Mouse (Mus musculus): ENCODE results near the gene Pkig. TPM values are rescaled to one million over a fixed set of nuclear protein-coding genes. Genes with fewer than 3 reads are reported as not detected.
"Not testable (repeated sequence)": the region's sequence is repeated elsewhere in the genome, so short reads cannot be mapped to it uniquely, and the experiment has no call there.

Gene Pkig
- total RNA-seq, 2 experiments from 2014 or later: 86.8 to 92.5 TPM

DNA sequence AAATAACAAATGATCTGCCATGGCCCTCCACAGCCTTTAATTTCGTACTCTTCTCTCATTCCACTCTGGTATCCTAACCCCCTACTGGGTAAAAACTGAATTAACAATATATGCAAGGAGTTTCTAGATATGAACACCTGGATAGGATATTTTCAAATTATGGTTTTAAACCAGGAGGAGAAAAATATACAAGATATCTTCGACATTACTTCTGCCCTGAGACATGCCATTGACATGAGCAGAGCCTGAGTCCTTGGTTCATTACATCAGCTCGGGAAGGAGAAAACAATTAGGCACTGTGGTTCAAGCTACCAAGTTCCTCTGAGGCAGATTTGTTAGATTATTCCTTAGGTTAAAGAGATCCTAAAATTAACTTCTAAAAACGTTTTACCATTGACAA is 14.1 kb upstream of the Pkig start:
- no peak for DNase-seq

DNA sequence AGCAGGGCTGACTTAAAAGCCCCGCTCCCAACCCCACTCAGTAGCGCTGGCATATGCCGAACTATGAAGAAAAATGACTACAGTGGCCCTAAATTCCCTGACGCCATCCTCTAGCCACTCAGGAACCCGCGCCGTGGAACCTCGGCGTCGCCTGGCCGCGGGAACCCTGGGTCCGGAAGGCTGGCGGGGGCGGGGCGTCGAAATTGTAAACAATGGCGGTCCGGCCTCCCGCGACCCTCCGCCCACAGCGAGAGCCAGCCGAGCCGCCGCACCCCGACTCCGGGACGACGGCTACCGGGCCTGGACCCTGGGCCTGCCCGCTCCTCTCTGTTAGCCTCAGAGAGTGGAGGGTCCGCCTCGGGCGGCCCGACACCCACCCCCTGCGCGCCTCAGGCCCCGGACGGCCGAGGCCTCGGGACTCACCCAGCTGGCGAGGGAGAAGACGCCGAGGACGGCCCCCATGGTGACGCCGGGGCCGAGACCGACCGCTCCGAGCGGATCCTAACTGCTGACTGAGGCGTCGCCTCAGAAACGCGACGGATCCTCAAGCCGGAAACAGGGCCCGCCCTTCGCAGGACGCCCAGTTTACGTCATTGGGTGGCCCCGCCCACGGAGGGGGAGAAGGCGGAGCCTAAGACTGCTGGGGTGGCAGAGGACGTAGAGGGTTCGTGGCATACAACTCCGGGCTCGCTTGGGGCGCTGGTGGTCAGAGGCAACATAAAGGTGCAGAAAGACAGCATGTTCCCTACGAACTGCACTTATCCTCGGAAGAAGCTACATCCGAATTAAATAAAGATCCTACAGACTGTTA is 13.4 kb upstream of the Pkig start, which contains the start of gene Serinc3:
Gene Serinc3 (minus strand): TSS at position 557 of the 811 bp plus-strand sequence.
- DNase-seq: peak; percentile 99

DNA sequence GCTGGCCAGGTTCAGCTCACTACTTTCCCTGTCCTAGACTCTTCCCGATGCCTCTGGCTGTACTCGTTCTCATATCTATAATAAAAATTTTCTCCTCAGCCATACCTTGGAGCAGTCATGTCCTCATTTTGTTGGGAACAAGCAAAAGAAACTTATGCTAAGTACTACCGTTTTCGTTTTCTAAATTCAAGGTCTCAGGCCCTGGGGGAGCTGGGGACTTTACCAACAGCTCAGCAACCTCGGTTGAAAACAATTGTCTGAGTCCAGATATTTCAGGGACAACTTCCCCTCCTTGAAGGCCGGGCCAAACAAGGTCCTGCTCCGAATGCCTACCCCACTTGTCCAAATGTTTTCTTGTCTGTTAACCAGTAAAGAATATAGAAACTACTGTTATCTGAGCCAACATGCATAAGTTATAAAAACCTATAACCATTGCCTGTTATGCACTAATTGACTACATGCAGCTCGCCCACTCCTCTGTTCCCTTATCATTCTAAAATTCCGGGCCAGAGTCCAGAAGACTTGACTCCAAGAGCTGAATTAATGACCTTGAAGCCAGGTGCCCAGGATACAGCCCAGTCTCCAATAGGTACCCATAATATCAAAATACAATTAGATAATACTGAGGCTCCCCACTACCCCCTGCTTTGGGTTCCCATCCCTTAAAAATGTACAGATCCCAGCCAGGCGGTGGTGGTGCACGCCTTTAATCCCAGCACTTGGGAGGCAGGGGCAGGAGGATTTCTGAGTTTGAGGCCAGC is 12.3 kb upstream of the Pkig start:
- DNase-seq: no peak

DNA sequence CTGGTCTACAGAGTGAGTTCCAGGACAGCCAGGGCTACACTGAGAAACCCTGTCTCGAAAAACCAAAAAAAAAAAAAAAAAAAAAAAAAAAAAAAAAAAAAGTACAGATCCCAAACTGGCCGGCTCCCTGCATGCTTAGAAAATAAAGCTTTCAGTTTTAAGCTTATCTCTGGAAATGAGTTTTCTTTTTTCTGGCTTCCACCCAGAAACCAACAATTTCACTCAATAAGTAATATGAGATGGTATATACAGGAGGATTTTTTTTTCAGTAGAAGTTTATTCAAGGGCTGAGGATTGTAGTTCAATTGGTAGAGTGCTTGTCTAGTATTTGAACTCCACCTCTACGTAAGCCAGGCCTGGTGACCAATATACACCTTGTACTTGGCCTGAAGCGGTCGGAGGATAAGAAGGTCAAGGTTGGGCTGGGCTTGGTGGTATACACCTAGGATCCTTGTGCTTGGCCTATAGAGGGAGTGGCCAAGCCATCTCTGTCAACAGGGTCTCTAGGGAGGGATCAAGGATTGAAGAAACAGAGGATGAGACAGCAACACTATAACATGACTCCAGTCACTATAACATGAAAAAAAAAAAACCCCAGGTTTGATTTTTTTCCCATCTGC is 11.6 kb upstream of the Pkig start:
- no peak for DNase-seq

DNA sequence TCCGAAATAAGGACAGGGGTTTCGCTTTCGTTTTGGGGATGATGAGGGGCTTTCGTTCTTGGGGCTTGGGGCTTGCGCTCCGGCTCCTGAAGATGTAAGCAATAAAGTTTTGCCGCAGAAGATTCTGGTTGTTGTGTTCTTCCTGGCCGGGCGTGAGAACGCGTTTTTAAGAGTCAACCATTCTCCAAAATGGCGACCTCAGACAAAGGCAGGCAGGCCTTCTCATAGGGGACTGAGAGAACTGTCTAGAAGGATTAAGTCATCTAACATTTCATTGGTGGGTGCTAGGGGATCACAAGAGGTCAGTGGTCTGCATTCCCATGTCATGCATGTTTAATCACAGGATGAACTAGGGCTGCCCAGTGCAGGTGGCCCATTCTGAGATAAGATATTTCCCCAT is 2.5 kb upstream of the Pkig start:
- DNase-seq: not testable (repeated sequence)

DNA sequence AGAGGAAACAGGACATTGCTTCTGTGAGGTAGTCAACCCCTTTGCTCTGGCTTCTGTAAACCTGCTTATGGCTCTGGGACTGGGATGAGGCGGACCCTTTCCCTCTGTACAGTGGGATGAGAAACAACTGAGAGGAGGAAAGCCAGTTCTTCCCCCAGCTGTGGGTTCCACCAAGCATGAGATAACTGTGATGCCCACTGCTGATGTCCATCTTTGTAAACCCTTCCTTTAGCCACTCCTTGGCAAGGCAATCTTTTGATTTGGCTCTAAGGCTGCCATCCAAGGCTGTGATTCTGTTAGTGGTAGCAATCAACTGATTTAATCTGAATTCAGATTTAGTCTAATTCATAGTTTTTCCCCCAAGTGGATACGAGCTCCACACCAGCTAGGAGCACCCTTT is 700 bp upstream of the Pkig start:
- no peak for DNase-seq

DNA sequence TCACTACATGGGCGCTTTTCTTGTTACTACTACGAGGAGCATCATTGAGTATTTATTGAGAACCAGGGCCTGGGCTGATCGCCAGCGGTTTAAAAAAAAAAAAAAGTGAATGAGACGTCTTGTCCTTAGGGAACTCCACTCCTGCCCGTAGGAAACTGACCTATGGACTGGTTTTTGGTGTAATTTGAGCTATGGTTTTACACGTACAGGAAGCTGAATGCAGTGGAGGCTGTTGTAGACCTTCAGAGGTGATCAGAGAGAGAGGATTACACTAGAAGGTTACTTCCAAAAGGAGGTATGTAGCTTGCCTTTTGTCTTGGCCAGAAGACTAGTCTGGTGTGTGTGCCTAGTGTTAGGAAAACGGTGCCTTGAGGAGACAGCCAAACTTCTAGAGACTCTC is 755 bp downstream of the Pkig start:
- no peak for DNase-seq

DNA sequence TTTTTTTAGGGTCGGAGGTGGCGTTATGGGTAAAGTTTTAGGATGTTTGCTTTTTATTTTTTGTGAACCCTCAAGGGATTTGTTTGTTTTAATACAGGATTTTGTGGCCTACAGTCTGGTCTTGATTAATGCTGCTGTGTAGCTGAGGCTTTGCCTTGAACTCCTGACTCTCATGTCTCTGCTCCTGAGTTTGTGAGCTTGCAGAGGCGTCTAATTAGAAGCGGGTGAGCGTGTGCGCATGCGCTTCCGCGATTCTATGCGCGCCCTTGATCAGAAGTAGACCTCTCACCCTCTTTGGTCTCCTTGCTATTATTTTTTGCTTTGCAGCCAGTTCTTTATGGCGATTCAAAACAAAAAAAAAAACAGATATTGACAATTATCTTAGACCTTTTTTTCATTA is 1.2 kb downstream of the Pkig start:
- DNase-seq: no peak

DNA sequence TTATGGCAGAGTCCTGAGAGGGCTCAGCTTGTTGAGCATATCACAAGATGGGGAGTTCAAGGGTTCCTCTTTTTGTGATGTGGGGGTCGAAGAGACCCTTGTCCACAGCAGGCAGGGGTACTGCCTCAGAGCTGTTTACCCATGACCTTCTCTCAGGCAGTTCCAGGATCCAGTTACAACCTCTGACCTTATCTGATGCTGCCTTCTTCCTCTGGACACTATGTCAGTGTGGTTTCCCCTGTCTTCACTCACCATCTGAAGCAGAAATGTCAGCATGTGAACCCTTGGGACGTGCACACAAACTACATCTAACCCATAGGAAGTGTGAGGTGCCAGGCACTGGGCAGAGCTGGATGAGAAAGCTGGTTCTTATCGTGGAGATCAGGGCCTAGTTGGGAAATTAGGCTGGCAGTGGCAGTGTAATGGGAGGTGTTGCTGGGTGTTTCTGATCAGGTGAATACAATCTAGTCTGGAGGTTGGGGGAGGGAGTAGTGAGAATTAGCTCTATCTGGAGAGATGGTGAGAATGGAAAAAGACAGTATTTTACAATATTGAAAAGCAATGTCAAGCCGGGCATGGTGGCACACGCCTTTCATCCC is 2.0 kb downstream of the Pkig start:
- DNase-seq: no peak

DNA sequence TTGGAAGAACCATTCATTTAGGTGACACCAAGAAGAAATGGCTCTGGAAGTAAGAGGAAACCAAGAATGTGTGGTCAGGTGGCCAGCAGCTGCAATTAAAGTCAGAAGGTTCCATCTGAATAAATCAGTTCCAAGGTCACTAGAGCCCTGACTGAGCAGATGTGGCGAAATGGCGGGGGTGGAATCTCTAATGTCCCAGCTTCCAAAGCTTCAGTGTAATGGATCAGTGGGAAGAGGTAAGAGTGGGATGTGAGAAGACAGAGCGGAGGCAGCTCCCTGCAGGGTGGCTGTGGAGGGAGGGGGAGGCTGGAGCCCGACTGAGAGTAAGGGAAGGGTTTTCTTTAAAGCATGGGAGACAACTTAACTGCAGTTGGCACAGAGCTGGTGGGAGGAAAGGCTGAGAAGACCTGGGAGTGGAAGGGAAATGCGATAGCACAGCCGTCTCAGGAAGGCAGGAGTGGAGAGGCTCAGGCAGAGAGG is 3.2 kb downstream of the Pkig start:
- DNase-seq: peak in 1 of 2 experiments; percentile 35

DNA sequence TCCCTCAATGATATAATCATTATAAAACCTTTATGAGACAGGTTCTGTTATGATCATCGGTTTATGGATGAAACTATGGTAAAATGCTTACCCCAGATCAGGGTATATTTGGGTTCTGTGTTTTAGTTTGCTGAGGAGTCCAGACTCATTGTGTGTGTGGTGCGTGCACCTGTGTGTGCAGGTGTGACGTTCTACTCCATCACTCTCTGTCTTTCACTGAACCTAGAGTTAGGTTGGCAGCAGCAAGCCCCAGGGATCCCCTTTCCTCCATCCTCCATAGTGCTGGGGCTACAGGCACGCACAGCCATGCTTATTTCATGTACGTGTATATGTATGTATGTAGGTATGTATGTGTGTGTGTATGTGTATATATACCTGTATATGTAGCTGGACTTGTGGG is 3.9 kb downstream of the Pkig start:
- DNase-seq: no peak

DNA sequence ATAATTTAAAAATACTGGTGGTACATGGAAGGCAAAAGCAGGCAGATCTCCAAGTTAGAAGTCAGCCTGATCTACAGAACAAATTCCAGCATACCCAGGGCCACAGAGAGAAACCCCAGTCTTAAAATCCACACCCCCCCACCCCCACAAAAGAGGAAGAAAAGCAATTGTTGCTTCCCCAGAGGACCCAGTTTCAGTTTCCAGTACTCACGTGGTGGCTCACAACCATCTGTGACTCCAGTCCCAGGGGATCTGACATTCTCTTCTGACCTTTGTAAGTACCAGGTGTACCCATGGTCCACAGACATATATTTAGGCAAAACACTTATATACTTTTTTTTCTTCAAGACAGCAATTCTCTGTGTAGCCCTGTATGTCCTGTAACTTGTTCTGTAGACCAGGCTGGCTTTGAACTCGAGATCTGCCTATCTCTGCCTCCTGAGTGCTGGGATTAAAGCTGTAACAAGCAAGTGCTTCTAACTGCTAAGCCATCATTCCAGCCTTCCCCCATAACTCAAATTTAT is 4.6 kb downstream of the Pkig start:
- no peak for DNase-seq

DNA sequence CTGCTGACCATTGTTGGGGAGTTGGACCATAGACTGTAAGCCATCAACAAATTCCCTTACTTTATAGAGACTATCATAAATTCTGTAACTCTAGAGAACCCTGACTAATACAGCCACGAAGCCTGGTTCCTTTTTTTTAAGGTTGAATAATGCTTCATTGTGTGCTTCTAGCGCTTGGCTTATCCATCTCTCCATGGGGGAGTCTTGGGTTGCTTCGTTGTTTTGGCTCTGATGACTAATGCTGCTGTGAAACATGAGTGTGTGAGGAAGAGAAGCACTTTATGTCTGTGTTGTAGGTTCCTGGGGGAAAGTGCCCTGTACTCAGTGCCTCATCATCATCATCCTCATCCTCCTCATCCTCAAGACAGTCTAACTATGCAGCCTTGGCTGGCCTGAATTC is 5.7 kb downstream of the Pkig start:
- no peak for DNase-seq

DNA sequence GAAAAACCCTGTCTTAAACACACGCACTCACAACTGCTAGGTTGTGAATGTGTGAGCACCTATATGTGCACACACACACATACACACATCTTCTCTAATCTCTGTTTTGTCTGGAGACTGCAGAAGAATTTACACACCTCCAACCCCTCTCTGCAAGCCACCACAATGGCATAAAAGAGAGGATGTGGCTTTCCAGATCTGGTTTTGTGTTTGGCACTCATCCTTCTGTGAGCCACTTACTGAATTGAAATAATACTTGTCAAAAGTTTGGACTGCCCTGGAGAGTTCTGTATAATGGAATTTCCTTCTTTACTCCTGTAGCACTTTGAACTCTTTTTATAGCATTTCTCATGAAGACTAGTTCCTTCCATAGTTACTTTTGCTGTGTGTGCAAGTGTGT is 8.9 kb downstream of the Pkig start:
- DNase-seq: no peak

DNA sequence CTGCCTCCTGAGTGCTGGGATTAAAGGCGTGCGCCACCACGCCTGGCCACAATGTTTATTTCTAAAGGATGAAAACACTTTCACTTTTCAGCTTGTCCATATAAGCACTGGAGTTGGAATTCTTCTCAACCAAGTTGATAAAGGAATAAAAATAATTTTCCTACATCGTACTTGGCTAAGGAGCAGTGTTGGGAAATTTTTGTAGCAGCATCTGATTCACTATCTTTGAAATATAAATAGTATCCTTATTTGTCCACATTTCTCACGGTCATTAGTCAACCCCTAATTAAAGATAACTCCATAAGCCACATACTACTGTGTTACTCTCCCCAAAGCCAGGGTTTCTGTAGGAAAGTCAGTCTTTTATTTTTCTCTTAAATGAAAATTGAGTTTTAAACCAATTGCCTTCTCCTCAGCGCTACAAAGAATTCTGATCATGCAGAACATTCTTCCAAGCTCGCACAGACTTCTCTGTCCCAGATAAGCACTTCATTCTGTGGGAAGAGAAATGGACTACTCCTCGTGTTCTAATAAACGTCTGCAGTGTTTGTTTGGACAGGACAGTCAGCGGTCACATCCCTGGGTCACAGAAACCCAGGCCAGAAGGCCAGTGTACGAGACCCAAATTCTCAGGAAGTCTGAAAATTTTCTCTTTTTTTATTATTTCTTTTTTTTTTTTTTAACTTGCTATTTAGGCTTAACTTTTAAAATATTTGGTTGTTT is 12.8 kb downstream of the Pkig start:
- DNase-seq: no peak

DNA sequence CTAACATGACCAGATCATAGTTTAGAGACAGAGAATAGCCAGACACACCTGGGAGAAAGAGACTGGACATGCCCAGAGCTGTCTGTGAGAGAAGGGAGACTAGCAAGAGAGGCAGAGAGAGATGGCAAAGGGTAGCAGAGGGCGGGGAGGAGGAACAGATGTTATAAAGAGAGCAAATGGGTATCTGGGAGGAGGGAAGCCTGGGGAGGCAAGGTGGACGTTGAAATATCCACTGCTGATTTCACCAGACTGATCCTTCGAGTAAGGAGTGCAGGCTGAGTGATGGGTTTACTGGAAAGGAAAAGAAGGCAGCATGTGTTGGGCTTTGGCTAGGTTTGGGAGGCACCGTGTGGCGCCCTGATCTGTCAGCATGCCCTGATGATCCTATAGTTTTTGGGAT is 16.2 kb downstream of the Pkig start:
- no peak for DNase-seq

DNA sequence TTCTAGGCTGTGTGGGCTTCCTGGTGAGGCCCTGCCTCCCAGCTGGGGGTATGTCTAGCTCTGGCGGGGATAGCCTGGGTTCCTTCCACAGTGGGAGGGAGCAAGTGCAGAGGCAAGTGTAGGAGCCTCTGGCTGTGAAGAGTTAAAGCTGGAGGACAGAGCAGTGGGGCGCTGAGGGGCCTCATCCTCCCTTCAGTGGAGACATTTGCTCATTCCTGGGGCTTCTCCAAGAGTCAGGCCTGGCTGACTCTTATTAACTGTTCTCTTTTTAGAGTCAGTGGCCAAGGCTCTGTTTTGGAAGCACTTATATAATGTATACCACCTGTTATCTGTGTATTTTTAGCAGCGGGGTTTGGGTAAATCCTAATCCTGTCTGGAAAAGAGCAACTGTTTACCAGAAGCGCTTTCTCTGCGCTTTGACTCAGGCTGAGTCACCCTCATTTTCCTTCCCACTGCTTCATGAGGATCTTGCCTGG is 17.0 kb downstream of the Pkig start:
- peak in 1 of 2 experiments; percentile 35 for DNase-seq

DNA sequence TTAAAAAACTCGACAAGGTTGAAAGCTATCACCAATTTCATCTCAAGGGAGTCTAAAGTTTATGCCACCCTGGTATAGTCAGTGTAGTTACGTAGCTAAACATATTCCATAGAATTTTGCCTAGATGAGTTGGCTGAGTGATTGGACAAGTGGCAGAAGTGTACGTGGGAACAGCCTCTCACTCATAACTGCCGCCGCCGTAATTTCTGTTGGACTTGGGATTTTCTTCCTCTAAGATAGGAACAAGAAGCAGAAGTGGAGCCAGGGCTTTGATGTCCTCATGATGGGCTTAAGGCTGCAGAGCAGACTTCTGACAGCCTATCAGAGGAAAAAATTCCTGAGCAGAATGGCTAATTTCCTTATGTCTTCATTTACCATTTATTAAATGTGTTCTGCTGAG is 17.5 kb downstream of the Pkig start:
- DNase-seq: no peak

DNA sequence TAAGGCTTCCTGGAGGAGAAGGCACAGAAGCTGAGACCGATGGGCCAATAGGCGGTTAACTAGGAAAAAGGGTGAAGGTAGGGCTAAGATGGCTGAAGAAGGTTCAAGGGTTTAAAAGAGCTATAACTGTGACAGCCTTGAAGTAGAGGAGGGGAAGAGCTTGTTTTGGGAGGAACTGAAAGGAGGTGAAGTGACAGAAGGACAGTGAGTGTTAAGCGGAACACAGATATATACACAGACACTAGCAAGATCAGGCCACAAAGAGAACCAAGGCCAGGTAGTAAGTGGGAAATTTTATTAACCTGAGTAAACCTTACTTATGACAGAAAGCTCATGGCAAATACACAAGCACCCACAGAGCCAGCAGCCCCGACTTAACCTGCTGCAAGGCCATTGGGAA is 18.1 kb downstream of the Pkig start:
- DNase-seq: no peak

DNA sequence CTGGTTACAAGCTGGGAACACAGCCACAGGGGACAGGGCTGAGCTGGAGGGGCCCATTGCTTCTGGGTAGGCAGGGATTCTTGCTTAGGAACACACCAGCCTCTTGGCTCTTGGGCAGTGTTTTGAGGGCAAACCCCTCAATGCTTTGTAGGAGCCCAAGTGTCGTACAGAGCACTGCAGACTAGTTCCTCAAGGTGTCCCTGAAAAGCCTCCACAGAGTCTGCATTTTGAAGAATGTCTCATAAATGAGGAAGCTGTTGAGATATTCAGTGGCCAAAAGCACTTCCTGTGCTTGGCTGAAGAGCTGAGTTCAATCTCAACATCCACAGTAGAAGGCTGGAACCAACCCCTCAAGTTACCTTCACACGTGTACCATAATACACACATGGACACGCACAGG is 18.6 kb downstream of the Pkig start:
- DNase-seq: no peak

DNA sequence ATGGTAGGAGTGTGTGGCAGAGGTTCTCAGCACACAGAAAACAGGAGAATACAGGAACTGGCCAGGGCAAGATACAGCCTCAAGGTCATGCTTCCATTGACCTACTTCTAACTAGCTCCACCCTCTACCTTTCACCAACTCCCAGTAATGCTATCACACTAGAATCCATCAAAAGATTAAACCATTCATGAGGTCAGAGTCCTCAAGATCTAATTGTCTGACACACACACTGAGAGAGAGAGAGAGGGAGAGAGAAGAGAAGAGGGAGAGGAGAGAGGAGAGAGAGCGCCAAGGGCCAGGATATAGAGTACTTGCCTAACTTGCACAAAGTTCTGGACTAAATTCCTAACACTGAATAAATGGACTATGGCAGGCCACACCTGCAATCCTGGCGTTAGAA is 24.2 kb downstream of the Pkig start:
- no peak for DNase-seq

DNA sequence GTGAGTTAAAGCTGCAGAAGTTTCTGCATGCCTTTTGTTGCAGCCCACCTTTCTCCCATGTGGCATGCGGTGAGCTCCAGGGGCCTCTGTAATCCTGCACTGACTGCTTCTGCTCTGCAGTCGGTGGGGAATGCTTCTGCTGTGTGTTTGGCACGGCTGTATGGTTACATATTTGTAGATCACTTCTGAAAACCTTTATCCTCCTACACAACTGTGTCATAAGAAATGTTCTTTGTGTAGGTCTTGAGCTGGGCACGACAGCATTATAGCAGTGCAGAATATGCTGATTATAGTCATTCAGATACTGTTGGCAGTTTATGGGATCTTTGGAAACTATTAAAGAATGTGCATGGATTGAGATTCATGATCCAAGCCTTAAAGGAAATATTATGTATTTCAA is 27.1 kb downstream of the Pkig start:
- DNase-seq: no peak
